Mouse (Mus musculus) ZHBTc4 (cell line): Measurements from ENCODE around the gene U2af1l4.

Experiments
- DNase-seq: peaks from one replicate; pipeline ENCODE4 v3.0.0-alpha.2; 2011; ENCODE audit warnings: low read depth, low spot score

The U2af1l4 gene

DNA sequence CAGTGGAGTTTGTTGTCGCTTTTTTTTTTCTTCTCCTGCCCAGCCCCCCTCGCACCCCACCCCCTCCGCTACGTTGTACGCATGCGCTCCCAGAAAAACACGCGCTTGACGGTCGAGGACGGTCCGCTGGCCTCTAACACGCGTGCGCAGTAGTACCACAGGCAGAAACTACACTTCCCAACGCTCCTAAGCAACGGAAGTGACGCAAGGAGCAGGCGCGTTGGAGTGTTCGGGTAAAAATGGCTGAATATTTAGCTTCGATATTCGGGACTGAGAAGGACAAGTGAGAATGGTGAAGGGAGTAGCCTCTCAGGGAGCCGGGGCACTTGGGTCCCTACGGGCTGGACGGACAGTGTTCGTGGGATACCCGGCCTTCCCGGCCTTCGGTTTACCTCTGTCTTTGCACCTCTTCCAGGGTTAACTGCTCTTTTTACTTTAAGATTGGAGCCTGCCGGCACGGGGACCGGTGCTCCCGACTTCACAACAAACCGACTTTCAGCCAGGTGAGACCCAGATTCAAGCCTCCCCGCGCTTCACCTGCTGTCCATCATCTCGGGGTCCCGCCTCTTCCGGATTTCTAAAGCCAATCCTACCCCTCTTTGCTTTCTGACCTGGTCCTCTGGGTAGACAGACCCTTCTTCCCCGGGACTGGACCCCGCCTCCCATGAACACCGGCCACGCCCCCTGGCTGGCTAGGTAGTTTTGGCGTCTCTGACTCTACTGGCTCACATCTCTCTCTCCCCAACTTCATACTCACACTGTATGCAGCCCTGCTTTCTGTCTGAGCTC is at the start of gene U2af1l4, which contains the start of the genes Gm49396 and Psenen:
Gene U2af1l4, plus strand, starts transcription at position 185 of the 789 bp plus-strand sequence.
Gene Gm49396, plus strand, starts transcription at position 228 of the 789 bp plus-strand sequence.
Gene Psenen, minus strand, starts transcription at position 511 of the 789 bp plus-strand sequence.
- DNase-seq: peak; percentile 99

DNA sequence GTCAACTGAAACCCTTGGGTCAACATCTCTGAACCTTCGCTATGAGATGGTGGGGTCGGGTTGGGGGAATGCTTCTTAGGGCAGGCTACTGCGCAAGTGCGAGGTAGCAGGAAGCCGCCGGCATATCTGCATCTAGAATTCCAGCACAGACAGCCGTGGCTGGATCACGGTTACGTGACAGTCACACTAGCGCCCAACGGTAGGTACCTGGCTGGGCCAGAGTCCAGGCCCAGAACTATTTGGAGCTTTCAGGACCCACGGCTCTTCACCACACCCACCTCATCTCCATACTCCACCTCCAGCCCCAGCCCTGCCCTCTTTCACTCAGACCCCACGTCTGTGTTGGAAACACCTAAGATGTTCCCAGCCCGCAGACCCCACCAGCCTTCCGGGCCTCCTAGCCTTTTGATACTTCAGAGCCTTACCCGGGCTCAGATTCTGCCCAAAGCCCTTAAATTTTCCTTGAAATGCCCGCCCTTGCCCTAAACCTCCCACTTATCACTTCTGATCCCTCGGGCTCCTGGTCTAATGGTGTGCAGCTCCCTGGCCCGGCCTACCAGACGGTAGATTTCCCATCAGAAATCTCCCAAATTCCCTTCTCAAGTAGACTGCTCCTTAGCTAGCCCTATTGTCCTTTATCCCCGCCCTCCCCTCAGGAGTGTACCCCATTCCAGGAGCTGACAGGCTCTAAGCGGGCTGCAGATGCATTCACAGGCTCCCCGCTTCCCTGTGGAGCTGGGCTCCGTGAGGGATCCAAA is 47.9 kb upstream of the U2af1l4 start:
- peak; percentile 89 for DNase-seq

DNA sequence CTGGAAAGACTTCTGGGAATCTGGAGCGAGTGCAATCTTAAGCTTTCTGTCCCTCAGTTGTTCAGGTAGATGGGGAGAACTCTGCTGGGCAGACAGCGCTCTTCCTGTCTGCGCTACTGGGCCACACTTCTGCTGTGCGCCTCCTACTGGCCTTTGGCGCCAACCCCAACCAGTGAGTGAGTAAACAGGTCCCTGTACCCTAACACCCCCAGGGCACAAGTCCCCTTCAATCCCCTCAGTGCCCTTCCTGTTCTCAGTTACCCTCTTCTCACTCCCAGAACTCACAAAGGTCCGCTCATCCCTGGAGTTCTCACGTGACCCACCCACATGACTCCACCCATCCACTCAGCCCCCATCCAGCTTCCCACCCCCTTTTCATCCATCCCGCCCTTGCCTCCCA is 44.8 kb upstream of the U2af1l4 start:
- DNase-seq: peak; percentile 66

DNA sequence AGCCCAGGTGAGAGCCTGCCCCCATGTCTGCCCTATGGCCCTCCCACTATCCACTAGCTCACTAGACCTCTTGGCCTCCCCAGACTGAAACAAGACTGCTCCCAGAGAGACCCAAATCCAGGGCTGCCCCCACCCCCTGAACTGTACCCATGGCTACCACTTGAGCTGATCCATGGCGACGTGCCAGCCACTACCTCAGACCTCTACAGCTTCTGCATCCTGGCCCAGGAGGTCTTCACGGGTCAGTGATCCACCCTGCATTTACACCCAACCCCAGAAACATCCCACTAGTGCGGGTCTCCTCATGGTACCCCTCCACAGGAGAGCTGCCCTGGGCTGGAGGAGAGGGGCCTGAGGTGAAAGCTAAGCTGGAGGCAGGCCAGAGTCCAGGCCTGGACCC is 42.7 kb upstream of the U2af1l4 start:
- DNase-seq: no peak

DNA sequence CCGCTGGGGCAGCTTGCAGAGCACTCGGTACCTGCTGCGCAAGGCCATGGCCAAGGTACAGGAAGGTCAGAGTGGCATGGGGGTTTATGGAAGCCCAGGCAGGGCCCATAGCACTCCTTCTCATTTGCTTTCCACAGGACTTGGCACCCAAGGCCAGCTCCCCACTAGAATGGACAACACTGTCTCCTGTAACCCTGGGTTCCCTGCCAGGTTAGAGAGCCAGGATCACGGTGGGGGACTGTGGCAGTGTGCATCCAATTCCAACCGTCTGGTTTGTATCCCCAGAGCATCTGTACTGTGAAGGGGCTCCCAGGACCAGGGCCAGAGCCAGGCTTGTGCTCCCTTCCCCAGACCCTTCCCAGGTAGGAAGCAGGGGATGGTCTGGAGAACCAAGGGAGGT is 42.2 kb upstream of the U2af1l4 start:
- DNase-seq: no peak

DNA sequence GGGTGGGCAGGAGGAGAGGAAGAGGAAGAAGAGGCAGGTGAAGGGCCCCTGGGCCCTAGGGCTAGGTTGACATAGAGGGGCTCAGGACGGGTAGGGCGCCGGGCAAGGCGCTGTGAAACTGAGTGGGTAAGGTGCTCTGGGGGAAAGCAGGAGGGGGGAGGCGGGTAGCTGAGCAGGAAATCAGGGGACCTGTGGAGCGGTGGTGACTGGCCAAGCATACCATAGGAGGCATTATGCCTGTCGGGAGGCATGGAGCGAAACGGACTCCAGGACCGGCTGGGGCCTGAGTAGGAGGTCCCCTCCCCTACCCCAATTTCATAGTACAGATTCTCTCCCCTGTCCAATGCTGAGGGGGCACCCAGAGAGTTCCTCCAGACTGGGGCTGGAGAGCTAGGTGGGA is 40.2 kb upstream of the U2af1l4 start:
- DNase-seq: no peak

DNA sequence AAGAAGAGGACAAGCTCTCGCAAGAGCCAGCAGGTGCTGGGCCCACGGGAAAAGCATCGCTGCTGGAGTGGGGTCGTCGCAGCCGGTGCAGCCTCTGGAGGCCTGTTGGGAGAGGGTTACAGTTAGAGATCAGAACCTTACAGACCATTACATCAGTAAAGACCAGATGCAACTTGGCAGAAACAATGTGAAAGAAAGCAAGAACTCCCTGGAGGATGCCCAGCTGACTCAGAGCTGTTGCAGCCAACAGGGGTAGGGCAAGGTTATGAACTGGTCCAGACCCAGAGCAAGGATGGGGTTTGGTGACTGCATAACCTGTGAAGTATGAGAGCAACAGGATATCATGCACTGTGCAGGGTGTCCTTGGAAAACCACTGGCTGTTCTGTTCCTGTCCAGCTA is 38.6 kb upstream of the U2af1l4 start:
- DNase-seq: no peak

DNA sequence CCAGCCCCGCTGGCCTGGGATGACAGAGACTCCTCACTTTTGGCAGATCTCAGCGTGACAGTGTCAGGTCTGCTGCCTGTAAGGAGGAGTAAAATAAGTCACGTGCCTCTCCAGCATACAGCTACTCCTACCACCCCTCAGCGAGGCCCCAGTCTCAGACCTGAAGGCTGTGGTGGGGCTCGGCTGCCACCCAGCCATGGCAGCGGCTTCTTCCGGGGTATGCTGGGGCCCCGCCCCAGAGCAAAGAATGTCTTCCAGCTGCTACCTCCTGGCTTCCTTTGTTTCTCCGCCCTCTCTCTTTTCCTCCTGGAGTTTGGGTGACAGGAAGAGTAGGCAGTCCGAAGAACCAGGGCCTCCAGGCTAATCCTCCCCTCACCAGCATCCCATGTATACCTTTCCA is 37.1 kb upstream of the U2af1l4 start:
- peak; percentile 67 for DNase-seq

DNA sequence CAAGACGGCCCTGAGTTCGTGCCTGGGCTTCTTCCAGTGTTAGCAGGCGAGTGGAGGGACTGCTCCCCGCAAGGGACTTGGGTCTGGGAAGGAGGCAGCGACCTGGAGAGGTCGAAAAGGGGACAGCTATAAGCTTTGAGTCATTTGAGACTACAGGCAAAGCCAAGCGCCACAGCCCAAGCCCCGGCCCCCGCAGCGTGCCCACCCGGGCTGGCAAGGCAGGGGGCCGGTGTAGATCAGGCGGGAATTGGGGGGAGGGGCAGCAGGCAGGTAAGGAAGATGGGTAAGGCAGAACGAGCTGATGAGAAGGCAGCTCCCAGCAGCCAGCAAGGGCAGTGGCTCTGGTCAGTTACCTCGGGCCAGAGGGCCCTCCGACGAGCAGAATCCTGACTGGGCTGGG is 36.7 kb upstream of the U2af1l4 start:
- no peak for DNase-seq

DNA sequence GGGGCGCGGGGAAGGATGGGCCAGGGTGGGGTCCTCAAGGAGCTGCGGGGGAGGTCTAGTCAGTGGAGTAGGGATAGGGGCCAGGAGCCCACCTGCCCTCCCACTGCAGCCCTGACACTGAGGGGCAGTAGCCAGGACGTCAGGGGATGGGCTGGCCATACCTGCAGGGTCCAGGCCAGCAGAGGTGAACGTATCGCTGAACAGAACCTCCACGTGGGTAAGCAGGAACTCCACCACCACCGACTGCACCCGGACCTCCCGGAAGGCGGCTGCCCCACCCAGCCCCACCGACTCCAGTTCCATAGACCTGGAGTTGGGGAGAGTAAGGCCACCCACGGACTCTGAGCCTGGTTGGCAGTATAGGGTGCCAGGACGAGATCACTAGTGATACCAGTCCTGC is 36.1 kb upstream of the U2af1l4 start:
- DNase-seq: no peak

DNA sequence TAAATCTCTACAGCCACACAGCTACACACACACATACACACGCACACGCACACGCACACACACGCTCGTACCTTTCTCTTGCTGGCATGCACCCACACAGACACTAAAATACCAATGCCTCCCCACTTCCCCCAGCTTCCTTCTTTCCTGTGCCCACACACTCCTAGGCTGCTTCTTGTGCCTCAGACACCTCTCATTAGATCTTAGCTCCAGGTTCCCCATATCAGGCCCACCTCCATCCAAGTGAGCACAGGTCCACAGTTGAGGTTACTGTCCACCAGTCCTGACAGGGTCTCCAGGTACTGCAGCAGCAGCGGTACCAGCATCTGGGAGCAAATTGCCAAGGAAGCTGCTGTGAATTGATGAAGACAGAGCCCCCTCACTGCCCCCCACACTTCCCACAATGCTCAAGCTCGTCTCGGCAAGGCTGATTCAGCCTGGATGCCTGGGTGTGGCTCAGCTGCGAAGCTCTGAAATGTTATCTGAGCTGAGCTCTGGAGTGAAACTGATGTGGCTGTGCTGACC is 31.7 kb upstream of the U2af1l4 start:
- DNase-seq: no peak

DNA sequence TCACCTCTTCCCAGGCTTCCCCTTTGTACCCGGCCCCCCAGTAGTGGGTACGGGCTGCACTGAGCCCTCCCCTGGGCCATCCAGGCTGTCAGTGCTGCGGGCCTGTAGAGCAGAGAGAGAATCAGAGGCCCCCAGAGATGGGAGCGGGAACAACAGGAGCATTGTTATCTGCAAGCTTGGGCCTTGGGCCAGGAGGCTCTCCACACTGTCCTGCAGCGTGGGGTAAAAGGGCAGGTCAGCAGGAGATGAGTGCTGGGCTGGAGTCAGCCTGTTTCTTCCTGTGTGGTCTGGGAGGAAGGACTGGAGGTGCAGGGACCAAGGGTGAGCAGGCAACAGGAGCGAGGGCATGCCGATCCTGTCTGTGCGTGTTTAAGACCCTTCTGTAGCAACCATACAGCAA is 30.2 kb upstream of the U2af1l4 start:
- no peak for DNase-seq

DNA sequence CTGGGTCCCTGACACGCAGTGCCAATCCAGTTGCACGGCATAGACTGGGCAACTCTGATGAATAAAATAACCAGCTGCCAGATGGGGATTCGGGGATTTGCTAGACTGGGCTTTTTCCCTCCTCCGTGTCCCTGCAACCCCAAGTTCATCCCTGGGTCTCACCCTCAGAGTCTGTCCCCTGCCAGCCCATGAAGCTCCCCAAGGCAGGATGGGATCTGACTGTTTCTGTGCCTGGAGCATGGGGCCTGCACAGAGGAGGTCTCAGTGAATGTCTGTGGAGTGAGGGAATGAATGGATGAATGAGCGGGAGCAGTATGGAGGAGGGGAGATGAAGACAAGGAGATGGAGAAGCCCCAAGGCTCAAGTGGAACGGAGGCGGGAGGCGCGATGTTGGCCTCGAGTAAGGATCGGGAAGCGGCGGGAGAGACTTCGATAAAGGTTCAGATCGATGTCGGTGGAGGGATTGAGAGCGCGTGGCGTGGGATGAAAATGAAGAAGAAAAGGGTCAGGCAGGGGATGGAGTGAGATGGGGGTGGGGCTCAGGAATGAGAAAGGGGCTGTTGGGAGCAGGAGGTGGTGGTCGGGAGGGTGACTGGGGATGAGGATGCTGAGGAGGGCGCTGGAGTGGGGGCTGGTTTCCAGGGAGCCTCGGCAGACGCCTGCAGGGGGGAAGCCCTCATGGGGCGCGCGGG is 29.0 kb upstream of the U2af1l4 start:
- no peak for DNase-seq

DNA sequence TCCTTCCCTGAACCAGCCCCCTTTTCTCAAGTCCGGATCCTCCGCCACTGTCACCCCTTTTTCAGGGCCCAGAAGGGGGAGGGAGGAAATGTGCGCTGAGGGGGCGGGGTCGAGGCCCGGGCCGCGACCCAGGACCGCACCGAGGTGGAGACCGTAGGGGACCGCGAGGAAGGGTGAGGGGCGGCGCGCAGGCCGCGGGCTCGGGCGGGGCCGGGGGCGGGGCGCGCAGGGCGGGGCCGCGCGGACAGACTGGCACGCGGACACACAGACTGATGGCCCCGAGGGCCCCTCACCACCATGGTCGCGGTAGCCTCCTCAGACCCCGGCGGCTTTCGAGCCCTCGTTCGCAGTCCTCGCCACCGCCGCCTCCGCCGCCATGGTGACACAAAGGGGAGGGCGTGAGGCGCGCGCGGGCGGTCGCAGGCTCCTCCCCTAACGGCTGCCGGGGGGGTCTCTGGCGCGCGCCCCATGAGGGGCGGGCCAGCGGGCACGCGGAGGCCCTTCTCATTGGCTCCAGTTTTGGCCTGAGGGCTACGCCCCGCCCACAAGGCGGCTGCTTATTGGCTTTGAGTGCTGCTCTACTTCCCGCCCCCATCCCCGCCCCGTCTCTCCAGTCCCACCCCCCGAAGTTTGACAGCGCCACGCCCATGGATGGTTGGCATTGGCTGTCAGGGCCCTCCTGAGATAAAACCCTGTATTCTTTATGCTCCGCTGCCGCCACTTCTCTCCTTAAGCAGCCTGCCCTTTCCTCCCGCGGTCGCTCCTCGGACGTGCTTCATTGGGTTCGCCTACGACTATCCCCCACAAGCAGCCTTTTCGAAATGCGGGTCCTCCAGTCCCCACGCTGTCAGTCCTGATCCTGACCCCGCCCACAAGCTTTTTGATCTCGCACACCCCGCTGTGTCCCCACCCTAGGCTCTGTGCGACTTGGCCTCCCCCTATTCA is 28.2 kb upstream of the U2af1l4 start, which contains the start of gene Arhgap33:
Gene Arhgap33, minus strand, starts transcription at position 428 of the 945 bp plus-strand sequence.
- DNase-seq: peak; percentile 96

DNA sequence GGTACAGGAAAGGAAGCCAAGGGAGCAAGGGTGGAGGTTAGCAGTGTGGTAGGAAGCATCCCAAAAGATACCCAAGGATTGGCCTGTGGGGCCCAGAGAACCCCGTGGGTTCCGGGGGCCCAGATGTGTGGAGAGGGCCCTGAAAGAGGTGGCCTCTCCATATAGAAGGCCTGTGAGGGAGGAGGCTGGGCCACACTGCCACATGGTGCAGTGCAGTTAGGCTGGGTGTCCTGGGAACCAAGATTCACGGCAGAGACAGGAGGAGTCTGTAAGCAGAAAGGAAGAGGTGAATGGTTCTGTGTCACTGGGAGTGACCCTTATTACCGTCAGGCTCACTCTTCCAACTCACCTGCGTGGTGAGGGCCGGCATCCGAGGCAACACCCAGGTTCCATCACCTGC is 22.5 kb upstream of the U2af1l4 start:
- no peak for DNase-seq

DNA sequence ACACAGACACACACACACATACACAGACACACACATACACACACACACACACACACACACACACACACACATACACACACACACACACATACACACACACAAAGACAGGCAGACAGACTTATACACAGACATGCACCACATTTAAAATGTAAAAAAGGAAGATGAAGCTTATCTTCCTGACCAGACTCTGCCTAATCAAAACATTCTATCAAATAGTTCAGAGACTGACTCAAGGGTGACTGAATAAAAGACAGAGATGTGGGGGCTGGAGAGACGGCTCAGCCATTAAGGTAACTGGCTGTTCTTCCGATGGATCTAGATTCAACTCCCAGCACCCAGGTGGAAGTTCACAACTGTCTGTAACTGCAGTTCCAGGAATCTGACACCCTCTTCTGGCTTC is 18.8 kb upstream of the U2af1l4 start:
- no peak for DNase-seq

DNA sequence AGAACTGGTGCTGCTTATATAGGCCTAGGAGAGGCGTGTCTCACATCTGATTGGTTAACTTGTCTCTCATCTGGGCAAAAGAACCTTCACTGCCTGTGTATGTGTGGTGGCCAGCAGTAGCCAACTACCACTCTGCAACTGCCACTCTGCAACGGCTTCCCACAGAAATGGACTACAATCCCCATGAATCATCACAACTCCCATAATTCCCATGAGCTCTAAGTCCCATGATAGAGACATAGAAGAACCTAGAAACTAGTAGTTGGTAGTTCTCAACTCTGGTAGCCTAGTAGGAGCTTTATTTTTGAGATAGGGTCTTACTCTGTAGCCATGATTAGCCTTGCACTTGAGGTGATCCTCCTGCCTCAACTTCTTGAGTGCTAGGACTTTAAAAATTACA is 13.2 kb upstream of the U2af1l4 start:
- DNase-seq: no peak

DNA sequence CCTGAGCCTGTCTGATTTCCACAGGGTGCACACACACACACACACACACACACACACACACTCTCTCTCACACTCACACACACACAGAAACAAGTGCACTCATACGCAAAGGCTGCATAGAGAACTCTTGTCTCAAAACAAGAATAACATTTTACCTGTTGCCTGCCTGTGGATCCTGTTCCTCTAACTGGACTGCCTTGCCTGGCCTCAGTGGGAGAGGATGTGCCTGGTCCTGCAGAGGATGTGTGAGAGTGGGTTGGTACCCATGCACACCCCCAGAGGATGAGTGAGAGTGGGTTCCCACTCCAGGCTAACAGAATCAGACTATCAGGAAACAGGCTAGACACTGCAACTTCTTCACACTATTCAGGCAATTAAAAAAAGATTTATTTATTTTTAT is 12.5 kb upstream of the U2af1l4 start:
- no peak for DNase-seq

DNA sequence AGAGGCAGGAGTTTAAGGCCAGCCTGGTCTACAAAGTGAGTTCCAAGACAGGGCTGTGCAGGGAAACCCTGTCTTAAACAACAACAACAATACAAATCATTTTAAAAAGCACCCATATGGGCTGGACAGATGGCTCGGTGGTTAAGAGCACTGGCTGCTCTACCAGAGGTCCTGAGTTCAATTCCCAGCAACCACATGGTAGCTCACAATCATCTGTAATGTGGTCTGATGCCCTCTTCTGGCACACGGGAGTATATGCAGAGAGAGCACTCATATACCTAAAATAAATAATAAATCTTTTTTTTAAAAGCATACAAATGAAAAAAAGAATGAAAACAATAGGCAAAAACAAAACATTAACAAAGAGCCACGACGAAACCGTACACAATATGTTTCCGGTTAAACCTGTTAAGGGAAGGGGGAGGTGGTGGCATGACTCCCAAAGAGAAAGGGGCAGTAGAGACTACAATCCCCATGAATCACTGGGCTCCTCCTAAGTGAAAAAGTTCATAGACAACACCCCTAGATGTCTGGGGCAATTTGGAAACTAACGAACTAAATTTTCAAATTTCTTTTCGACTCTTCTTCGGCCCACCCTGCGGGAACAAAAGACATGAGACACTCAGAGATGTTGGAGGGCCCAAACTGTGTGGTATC is 11.5 kb upstream of the U2af1l4 start:
- DNase-seq: no peak
